Mouse (Mus musculus): ENCODE measurements around the gene Igdcc4. TPM values are rescaled to one million over a fixed set of nuclear protein-coding genes. Genes with fewer than 3 reads are reported as not detected.
A peak's percentile ranks its signal among the peaks of the same experiment; 100 is the strongest.

Gene Igdcc4
- polyA plus RNA-seq, 1 experiment from 2014 or later = 19.5 TPM

GRCm38 (mm10) chr9:65117516-65117915 lies 16.2 kb downstream of the Igdcc4 start:
- peaks cover 37% of the 10 kb centered on the region for H3K36me3 ChIP-seq
- no peaks in the 10 kb centered on the region for H3K4me1 ChIP-seq
- H3K27me3 ChIP-seq = peaks cover 14% of the 10 kb centered on the region
- H3K4me3 ChIP-seq = no peak overlapping the region
- no peak overlapping the region for H3K27ac ChIP-seq (replicated peaks)
- no peaks in the 10 kb centered on the region for H3K9me3 ChIP-seq
- WGBS = 67% methylated on average over 2 of the region's 2 CpGs
- no peak overlapping the region for H3K4me2 ChIP-seq (replicated peaks)
- no peak for ATAC-seq (ENCODE audit: low FRiP score, low read depth)
- no peak overlapping the region for H3K9ac ChIP-seq (replicated peaks)

DNA sequence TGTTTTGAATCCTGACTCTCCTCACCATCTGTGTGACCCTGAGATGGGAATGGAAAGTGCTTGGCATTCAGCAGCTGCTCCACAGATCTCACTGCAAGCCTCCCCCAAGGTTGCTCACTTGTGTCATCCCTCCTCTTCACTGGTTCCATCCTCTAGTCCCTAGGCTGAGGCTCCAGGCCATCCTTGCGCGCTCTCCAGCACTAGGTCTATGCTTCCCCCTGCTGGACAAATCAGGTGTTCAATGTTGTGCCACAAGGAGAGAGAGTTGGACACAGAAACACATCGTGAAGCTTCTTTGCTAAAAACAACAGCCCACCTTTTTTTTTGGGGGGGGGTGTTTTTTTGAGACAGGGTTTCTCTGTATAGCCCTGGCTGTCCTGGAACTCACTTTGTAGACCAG lies 19.6 kb downstream of the Igdcc4 start:
- Histone ChIP-seq H3K27me3 (peaks cover 44% of the 10 kb centered on the region), H3K9me3 (no peaks in the 10 kb centered on the region), H3K4me1 (peaks cover 13% of the 10 kb centered on the region), H3K36me3 (peaks cover 37% of the 10 kb centered on the region), H3K27ac (replicated peaks) (no peak overlapping the region), H3K4me2 (replicated peaks) (no peak overlapping the region), H3K9ac (replicated peaks) (no peak overlapping the region), H3K4me3 (no peak overlapping the region)
- 12% methylated on average over 3 of the region's 3 CpGs for WGBS
- ATAC-seq (ENCODE audit: low FRiP score, low read depth) = peak; percentile 55

- Histone ChIP-seq H3K4me3 (no peak overlapping the region), H3K9me3 (no peaks in the 10 kb centered on the region), H3K9ac (replicated peaks) (no peak overlapping the region; the same call in 1 of the 2 replicates), H3K36me3 (peaks cover 43% of the 10 kb centered on the region), H3K4me1 (peaks cover 13% of the 10 kb centered on the region), H3K27me3 (peaks cover 49% of the 10 kb centered on the region), H3K4me2 (replicated peaks) (no peak overlapping the region), H3K27ac (replicated peaks) (no peak overlapping the region)
- WGBS = 23% methylated on average over 18 of the region's 18 CpGs
- no peak for ATAC-seq (ENCODE audit: low FRiP score, low read depth)
These were observed 21.3 kb downstream of the Igdcc4 start for GRCm38 (mm10) chr9:65122545-65122944.

- peak; percentile 59 for ATAC-seq (ENCODE audit: low FRiP score, low read depth)
- H3K4me3 ChIP-seq = peak overlapping the region; percentile 44
- H3K27me3 ChIP-seq = peaks cover 55% of the 10 kb centered on the region
- H3K27ac ChIP-seq (replicated peaks) = no peak overlapping the region
- H3K9me3 ChIP-seq = no peaks in the 10 kb centered on the region
- H3K4me2 ChIP-seq (replicated peaks) = peak overlapping the region; percentile 80
- H3K9ac ChIP-seq (replicated peaks) = peak overlapping the region; percentile 72
- H3K36me3 ChIP-seq = peaks cover 32% of the 10 kb centered on the region
- WGBS = 2% methylated on average over 48 of the region's 48 CpGs
- H3K4me1 ChIP-seq = peaks cover 21% of the 10 kb centered on the region
These were observed 22.4 kb downstream of the Igdcc4 start for GRCm38 (mm10) chr9:65123552-65124168.

- Histone ChIP-seq H3K27me3 (peaks cover 35% of the 10 kb centered on the region), H3K9me3 (no peaks in the 10 kb centered on the region), H3K36me3 (peaks cover 49% of the 10 kb centered on the region), H3K4me1 (peaks cover 21% of the 10 kb centered on the region), H3K4me3 (no peak overlapping the region), H3K9ac (replicated peaks) (0 out of 2 replicates have a peak overlapping the region, but pooled peaks have one; percentile 20), H3K4me2 (replicated peaks) (peak overlapping the region; percentile 28), H3K27ac (replicated peaks) (no peak overlapping the region)
- WGBS = 7% methylated on average over 25 of the region's 25 CpGs
- peak; percentile 66 for ATAC-seq (ENCODE audit: low FRiP score, low read depth)
These were observed 27.0 kb downstream of the Igdcc4 start for GRCm38 (mm10) chr9:65128123-65128815.

DNA sequence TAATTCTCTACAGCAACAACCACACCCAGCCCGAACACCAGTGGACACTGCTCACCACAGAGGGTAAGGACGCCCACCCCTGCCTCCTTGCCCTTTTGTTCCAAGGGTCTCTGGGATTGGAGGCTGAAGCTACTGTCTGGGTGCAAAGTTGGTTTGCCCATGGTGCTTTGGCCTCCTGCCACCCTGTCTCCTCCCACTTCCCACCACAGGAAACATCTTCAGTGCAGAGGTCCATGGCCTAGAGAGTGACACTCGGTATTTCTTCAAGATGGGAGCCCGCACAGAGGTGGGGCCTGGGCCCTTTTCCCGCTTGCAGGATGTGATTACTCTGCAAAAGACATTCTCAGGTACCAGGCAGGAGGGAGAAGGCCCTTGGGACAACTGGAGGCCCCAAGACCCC lies 30.4 kb downstream of the Igdcc4 start:
- H3K27ac ChIP-seq (replicated peaks) = no peak overlapping the region
- H3K9me3 ChIP-seq = no peaks in the 10 kb centered on the region
- H3K4me3 ChIP-seq = no peak overlapping the region
- H3K27me3 ChIP-seq = peaks cover 36% of the 10 kb centered on the region
- no peak overlapping the region for H3K9ac ChIP-seq (replicated peaks)
- WGBS = 82% methylated on average over 5 of the region's 5 CpGs
- peaks cover 31% of the 10 kb centered on the region for H3K4me1 ChIP-seq
- no peak for ATAC-seq (ENCODE audit: low FRiP score, low read depth)
- H3K36me3 ChIP-seq = peaks cover 39% of the 10 kb centered on the region
- no peak overlapping the region for H3K4me2 ChIP-seq (replicated peaks)

- ATAC-seq (ENCODE audit: low FRiP score, low read depth) = peak; percentile 59
- WGBS = 9% methylated on average over 10 of the region's 10 CpGs
- Histone ChIP-seq H3K36me3 (peaks cover 36% of the 10 kb centered on the region), H3K27ac (replicated peaks) (no peak overlapping the region), H3K4me3 (no peak overlapping the region), H3K9me3 (no peaks in the 10 kb centered on the region), H3K9ac (replicated peaks) (0 out of 2 replicates have a peak overlapping the region, but pooled peaks have one; percentile 32), H3K27me3 (peaks cover 33% of the 10 kb centered on the region), H3K4me2 (replicated peaks) (no peak overlapping the region), H3K4me1 (peaks cover 26% of the 10 kb centered on the region)
These were observed 32.5 kb downstream of the Igdcc4 start for GRCm38 (mm10) chr9:65133739-65134138.

DNA sequence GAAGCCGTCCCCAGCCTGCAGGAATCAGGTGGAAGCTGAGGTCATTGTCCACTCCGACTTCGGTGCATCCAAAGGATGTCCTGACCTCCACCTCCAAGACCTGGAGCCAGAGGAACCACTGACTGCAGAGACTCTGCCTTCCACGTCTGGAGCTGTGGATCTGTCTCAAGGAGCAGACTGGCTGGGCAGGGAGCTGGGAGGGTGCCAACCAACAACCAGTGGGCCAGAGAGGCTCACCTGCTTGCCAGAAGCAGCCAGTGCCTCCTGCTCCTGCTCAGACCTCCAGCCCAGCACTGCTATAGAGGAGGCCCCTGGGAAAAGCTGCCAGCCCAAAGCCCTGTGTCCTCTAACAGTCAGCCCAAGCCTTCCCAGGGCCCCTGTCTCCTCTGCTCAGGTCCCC lies 33.8 kb downstream of the Igdcc4 start:
- Histone ChIP-seq H3K9me3 (no peaks in the 10 kb centered on the region), H3K4me3 (no peak overlapping the region), H3K36me3 (peaks cover 28% of the 10 kb centered on the region), H3K27me3 (peaks cover 32% of the 10 kb centered on the region), H3K4me1 (peaks cover 37% of the 10 kb centered on the region), H3K27ac (replicated peaks) (no peak overlapping the region), H3K9ac (replicated peaks) (no peak overlapping the region), H3K4me2 (replicated peaks) (no peak overlapping the region)
- ATAC-seq (ENCODE audit: low FRiP score, low read depth) = no peak
- 80% methylated on average over 4 of the region's 4 CpGs for WGBS

GRCm38 (mm10) chr9:65140491-65140890 lies 39.2 kb downstream of the Igdcc4 start:
- ATAC-seq (ENCODE audit: low FRiP score, low read depth) = no peak
- WGBS = 2% methylated on average over 8 of the region's 8 CpGs
- peaks cover 16% of the 10 kb centered on the region for H3K27me3 ChIP-seq

GRCm38 (mm10) chr9:65140936-65141305 lies 39.6 kb downstream of the Igdcc4 start, which contains the start of gene Igdcc3:
Igdcc3 (plus strand) TSS chr9:65141189.
- peak within 1 kb of the TSS; percentile 98 for H3K9ac ChIP-seq (replicated peaks)
- peak; percentile 83 for ATAC-seq (ENCODE audit: low FRiP score, low read depth)
- peaks cover 12% of the 10 kb centered on the region for H3K27me3 ChIP-seq
- H3K4me1 ChIP-seq = peaks cover 66% of the 10 kb centered on the region
- H3K27ac ChIP-seq (replicated peaks) = peak within 1 kb of the TSS; percentile 98
- 0% methylated on average over 22 of the region's 48 CpGs for WGBS
- peak within 1 kb of the TSS; percentile 90 for H3K4me3 ChIP-seq
- H3K4me2 ChIP-seq (replicated peaks) = peak within 1 kb of the TSS; percentile 77
- H3K36me3 ChIP-seq = peaks cover 26% of the 10 kb centered on the region
- no peaks in the 10 kb centered on the region for H3K9me3 ChIP-seq

More at GRCm38 (mm10) chr9:65140491-65140890, 39.2 kb downstream of the Igdcc4 start:
- Histone ChIP-seq H3K4me3 (peak overlapping the region; percentile 90), H3K4me2 (replicated peaks) (peak overlapping the region; percentile 77), H3K36me3 (peaks cover 25% of the 10 kb centered on the region), H3K9me3 (no peaks in the 10 kb centered on the region), H3K9ac (replicated peaks) (peak overlapping the region; percentile 98), H3K4me1 (peaks cover 66% of the 10 kb centered on the region), H3K27ac (replicated peaks) (peak overlapping the region; percentile 98)

DNA sequence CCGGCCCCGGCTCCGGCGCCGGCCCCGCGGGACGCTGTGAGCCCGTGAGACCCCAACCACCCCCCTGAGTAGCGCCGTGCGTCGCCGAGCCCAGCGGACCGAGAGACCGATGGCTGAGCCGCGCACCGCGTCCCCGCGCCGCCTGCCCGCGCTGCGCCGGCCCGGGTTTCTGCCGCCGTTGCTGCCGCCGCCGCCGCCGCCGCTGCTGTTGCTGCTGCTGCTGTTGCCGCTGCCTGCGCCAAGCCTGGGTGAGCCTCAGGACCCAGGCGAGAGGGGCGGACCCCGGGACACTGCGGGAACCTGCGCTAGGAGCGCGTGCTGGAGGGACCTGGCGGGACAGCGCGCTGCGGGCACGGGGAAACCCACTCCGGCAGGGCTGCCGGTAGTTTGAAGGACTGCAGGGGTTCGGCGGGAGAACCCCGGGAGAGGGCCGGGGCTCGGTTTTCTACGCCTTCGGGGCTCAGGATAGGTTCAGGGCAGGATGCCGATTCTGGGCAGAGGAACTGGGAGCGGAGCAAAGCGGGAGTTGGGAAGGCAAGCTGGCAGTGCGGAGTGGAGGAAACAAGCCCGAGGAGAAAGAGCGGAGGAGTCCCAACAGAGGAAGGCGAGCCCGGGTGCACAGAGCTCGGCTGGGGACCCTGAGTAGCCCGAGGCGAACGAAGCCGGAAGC lies 40.2 kb downstream of the Igdcc4 start:
- H3K27me3 ChIP-seq = peaks cover 7% of the 10 kb centered on the region
- H3K9me3 ChIP-seq = no peaks in the 10 kb centered on the region
- peaks cover 31% of the 10 kb centered on the region for H3K36me3 ChIP-seq
- WGBS = under 1% methylated on average over 69 of the region's 73 CpGs
- peak; percentile 56 for ATAC-seq (ENCODE audit: low FRiP score, low read depth)
- peak overlapping the region; percentile 77 for H3K4me2 ChIP-seq (replicated peaks)
- H3K4me3 ChIP-seq = peak overlapping the region; percentile 90
- peak overlapping the region; percentile 98 for H3K9ac ChIP-seq (replicated peaks)
- peaks cover 66% of the 10 kb centered on the region for H3K4me1 ChIP-seq
- peak overlapping the region; percentile 98 for H3K27ac ChIP-seq (replicated peaks)

DNA sequence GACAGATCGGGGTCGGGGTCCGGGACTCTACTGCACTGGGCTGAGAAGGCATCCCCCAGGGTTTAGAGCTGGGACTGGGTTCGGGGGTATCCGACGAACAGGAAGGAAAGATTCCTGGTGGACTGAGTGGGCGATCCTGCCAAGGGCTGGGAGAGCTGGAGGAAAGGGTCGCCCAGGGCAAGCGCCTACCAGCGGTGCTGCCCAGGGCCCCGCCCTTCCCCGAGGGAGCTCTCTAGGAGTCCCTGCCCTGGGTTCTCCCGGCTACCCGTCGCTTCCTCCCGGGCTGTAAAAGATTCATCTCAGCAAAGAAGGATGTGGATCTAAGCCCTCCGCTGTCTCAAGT lies 40.7 kb downstream of the Igdcc4 start:
- Histone ChIP-seq H3K36me3 (peaks cover 36% of the 10 kb centered on the region), H3K4me2 (replicated peaks) (peak overlapping the region; percentile 77), H3K9me3 (no peaks in the 10 kb centered on the region), H3K27ac (replicated peaks) (peak overlapping the region; percentile 98), H3K9ac (replicated peaks) (peak overlapping the region; percentile 98), H3K4me3 (peak overlapping the region; percentile 90), H3K4me1 (peaks cover 67% of the 10 kb centered on the region), H3K27me3 (peaks cover 4% of the 10 kb centered on the region; the same call in 1 of the 2 replicates)
- peak; percentile 32; the same call in 1 of the 2 replicates for ATAC-seq (ENCODE audit: low FRiP score, low read depth)
- 0% methylated on average over 17 of the region's 17 CpGs for WGBS

All from midbrain, embryonic 12.5 days (tissue).